Mouse (Mus musculus) embryonic facial prominence, embryonic 15.5 days (tissue): ENCODE results near the gene Klhl29. TPM values are rescaled to one million over a fixed set of nuclear protein-coding genes. Genes with fewer than 3 reads are reported as not detected.

Experiments
- ATAC-seq: fragments of 200-750 bp; cut with Nextera tagmentation; 2 replicates; pipeline ENCODE4 v1.8.0; 2017; ENCODE audit warnings: low read depth, moderate TSS enrichment; ENCODE audit not compliant: insufficient number of reproducible peaks, low FRiP score, low TSS enrichment
- H3K27ac ChIP-seq: fragments of 300-500 bp; sonication (generic); replicated peaks from 2 replicates; pipeline ENCODE4 v1.5.1; 2015; ENCODE audit warnings: mild to moderate bottlenecking, inconsistent platforms
- H3K27me3 ChIP-seq: fragments of 300-500 bp; sonication (generic); 2 replicates; pipeline ENCODE4 v1.6.1; 2015; ENCODE audit warnings: inconsistent platforms
- H3K36me3 ChIP-seq: fragments of 300-500 bp; sonication (generic); 2 replicates; pipeline ENCODE4 v1.6.1; 2015; ENCODE audit warnings: mild to moderate bottlenecking, inconsistent platforms
- H3K4me1 ChIP-seq: fragments of 300-500 bp; sonication (generic); 2 replicates; pipeline ENCODE4 v1.6.1; 2015; ENCODE audit warnings: inconsistent platforms
- H3K4me2 ChIP-seq: fragments of 300-500 bp; sonication (generic); replicated peaks from 2 replicates; pipeline ENCODE4 v1.6.1; 2015; ENCODE audit warnings: mild to moderate bottlenecking, inconsistent platforms
- H3K4me3 ChIP-seq: fragments of 300-500 bp; sonication (generic); replicated peaks from 2 replicates; pipeline ENCODE4 v1.5.1; 2015; ENCODE audit warnings: mild to moderate bottlenecking, inconsistent platforms
- H3K9ac ChIP-seq: fragments of 300-500 bp; sonication (generic); 2 replicates; pipeline ENCODE4 v1.6.1; 2015; ENCODE audit warnings: inconsistent platforms
- H3K9me3 ChIP-seq: fragments of 300-500 bp; sonication (generic); replicated peaks from 2 replicates; pipeline ENCODE4 v1.6.1; 2016; ENCODE audit warnings: inconsistent platforms
- WGBS: fragments of 180-500 bp; shearing (Covaris S2); methylation state at CpG from one replicate; pipeline ENCODE4 v1.1.7; 2015; 5-methylcytosine and 5-hydroxymethylcytosine counted together
- polyA plus RNA-seq: library from polyadenylated mRNA; unstranded; fragments of >200 nt; fragmentation: Nextera tagmentation; extraction: Ambion mirVana; gene quantifications from 2 replicates; pipeline ENCODE4 v1.2.1, GENCODE M21; 2015

Klhl29 gene
- polyA plus RNA-seq, 1 experiment from 2014 or later: 1.5 TPM

DNA sequence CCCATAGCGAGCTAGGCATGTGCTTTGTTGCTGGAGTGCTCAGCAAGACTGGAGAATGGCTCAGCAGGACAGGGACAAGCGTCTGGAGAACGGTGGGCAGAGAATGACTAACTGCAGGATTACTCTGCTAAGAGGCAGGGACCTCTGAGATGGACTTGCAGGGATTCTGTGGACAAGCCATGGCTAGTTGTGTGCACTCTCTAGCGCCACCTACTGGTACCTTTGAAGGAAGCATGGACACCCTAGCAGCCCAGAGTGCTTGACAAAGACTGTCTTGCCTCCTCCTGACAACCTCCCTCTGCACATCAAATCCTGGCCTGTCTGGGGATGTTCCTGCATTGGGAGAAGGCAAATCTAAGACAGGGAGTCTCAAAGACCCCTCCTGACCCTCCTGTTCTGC, 239.2 kb downstream of the Klhl29 start:
- H3K4me2 ChIP-seq: no peak overlapping the region
- no peak overlapping the region for H3K9ac ChIP-seq
- H3K4me3 ChIP-seq: no peak overlapping the region
- 40% methylated on average over 4 of the region's 4 CpGs for WGBS
- H3K27ac ChIP-seq: no peak overlapping the region
- H3K4me1 ChIP-seq: no peaks in the 10 kb centered on the region
- no peaks in the 10 kb centered on the region for H3K27me3 ChIP-seq
- 0 out of 2 replicates have a peak, but pooled peaks have one; percentile 41 for ATAC-seq
- H3K9me3 ChIP-seq: no peaks in the 10 kb centered on the region
- 0 out of 2 replicates have a peak, but pooled peaks cover 6% of the 10 kb centered on the region for H3K36me3 ChIP-seq

DNA sequence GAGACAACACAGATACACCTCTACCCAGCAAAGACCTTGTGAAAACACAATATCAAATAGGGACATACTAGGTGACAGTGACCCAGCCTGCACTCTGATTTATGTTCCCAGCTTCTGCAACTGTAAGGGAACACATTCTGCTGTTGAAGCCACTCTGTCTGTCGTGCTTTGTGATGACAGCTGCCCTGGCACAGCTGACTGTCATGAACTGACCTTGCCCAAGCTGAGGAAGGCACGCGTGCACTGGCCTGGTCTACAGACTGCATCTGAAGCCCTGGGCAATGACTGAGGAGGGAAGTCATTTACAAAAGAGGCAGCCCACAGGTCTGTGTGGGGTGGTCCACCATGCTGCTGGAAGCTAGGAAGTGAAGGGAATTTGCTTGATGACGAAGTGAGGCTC, 246.3 kb downstream of the Klhl29 start:
- H3K4me1 ChIP-seq: no peaks in the 10 kb centered on the region
- H3K27me3 ChIP-seq: no peaks in the 10 kb centered on the region
- no peaks in the 10 kb centered on the region for H3K36me3 ChIP-seq
- H3K4me2 ChIP-seq: no peak overlapping the region
- ATAC-seq: no peak
- H3K27ac ChIP-seq: no peak overlapping the region
- WGBS: 76% methylated on average over 4 of the region's 4 CpGs
- no peak overlapping the region for H3K4me3 ChIP-seq
- H3K9me3 ChIP-seq: no peaks in the 10 kb centered on the region
- no peak overlapping the region for H3K9ac ChIP-seq

DNA sequence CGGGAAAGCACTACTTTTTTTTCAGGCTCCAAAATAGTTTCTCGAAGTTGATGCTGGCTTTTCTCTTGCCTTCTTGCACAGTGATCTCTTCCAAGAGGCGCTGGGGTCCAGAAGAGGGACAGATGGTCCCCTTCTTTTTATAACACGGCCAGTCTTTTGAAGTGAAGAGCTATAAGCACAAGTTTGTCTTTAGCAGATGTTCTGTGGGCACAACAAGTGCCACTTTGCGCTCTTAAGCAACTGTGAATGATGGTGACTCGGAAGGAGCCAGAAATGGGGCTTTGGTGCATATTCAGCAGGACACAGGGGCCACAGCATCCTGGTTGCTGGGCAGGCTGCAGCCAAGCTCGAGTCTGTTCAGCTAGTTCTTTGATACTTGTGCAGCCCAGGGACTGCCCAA, 249.6 kb downstream of the Klhl29 start:
- Histone ChIP-seq H3K27me3 (no peaks in the 10 kb centered on the region), H3K9ac (no peak overlapping the region), H3K36me3 (no peaks in the 10 kb centered on the region), H3K4me2 (no peak overlapping the region), H3K9me3 (no peaks in the 10 kb centered on the region), H3K27ac (no peak overlapping the region), H3K4me3 (no peak overlapping the region), H3K4me1 (no peaks in the 10 kb centered on the region)
- 74% methylated on average over 7 of the region's 7 CpGs for WGBS
- no peak for ATAC-seq

DNA sequence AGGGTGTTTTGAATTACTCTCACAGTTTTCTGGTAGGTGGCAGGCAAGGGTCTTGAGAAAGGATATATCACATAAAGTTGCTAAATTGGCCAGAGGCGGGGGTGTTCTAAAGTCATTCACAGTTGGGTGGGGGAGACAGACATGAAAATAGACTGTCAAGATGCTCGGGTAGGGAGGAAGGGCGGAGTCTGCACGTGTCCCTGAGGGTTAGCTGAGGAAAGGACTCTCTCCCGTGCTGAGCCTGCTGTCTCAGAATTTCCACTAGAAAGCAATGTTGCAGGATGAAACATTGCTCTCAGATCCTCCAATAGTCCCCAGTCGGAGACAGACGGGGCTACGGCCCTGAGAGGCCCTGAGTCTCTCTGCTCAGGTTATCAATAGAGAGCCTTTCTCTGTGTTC, 252.5 kb downstream of the Klhl29 start:
- no peaks in the 10 kb centered on the region for H3K27me3 ChIP-seq
- H3K4me3 ChIP-seq: no peak overlapping the region
- no peak overlapping the region for H3K4me2 ChIP-seq
- ATAC-seq: no peak
- peaks cover 12% of the 10 kb centered on the region; the same call in 1 of the 2 replicates for H3K4me1 ChIP-seq
- 56% methylated on average over 8 of the region's 8 CpGs for WGBS
- H3K9ac ChIP-seq: no peak overlapping the region
- H3K9me3 ChIP-seq: no peaks in the 10 kb centered on the region
- no peaks in the 10 kb centered on the region for H3K36me3 ChIP-seq
- H3K27ac ChIP-seq: no peak overlapping the region

DNA sequence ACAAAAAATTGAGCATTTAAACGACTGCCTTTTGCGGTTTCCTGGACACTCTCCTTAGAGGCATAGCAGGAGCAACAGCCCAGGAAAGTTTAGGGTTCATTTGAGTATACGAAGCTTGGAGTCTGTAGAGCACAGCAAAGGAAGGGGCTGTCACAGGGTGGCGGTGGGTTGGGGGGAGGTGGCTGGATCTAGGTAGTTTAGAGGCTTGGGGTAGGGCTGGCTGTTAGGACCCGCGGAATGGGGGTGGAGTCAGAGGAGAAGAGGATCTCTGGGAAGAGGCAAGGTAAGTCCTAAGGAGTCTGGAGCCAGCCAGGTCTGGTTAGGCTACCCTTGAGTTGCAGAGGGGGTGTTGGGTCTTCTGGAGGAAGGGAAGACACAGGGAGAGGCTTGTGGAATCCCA, 255.2 kb downstream of the Klhl29 start:
- Histone ChIP-seq H3K36me3 (no peaks in the 10 kb centered on the region), H3K4me2 (peak overlapping the region; percentile 39), H3K9ac (no peak overlapping the region), H3K27me3 (no peaks in the 10 kb centered on the region), H3K9me3 (no peaks in the 10 kb centered on the region), H3K27ac (no peak overlapping the region), H3K4me1 (peaks cover 12% of the 10 kb centered on the region; the same call in 1 of the 2 replicates), H3K4me3 (peak overlapping the region; percentile 25)
- 50% methylated on average over 6 of the region's 6 CpGs for WGBS
- no peak for ATAC-seq

DNA sequence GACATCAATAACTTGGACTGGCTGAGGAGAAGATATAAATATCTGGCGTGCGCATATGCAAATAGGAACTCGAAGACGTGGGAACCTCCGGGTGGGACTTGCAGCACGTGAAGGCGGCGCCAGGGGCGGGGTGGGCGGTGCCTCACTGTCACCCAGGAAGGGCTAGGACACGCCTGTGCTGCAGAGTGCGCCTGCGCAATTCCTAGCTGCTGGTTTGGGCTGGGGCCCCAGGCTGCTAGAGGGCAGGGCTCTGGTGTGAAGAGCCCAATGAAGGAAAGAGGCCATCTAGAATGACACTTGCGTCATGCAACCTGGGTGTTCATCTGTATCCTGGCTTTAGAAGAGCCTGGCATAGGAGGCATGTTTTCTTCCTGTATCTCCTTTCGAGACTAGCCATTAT, 255.8 kb downstream of the Klhl29 start:
- peak; percentile 87 for ATAC-seq
- 19% methylated on average over 15 of the region's 15 CpGs for WGBS
- peaks cover 12% of the 10 kb centered on the region; the same call in 1 of the 2 replicates for H3K4me1 ChIP-seq
- no peaks in the 10 kb centered on the region for H3K36me3 ChIP-seq
- H3K4me2 ChIP-seq: peak overlapping the region; percentile 39
- no peak overlapping the region for H3K27ac ChIP-seq
- peak overlapping the region; percentile 25 for H3K4me3 ChIP-seq
- no peak overlapping the region for H3K9ac ChIP-seq
- H3K9me3 ChIP-seq: no peaks in the 10 kb centered on the region
- no peaks in the 10 kb centered on the region for H3K27me3 ChIP-seq

DNA sequence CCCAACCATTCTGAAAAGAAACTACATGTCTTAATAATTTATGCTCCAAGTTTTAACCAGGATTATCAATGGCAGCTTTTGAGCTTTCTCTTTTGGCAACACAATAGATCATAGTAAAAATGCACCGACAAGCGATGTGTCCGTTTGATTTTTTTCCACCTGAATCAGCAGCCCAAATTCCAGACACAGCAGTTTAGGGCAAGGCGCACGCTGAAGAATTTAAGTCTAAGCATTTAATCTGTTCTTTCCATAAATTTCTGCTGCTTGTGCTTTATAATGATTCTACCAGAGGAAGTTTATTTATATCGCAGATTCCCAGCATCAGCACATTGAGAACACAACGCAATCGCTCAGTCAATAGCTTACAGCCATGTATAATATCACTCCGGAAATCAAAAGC, 256.2 kb downstream of the Klhl29 start:
- H3K4me3 ChIP-seq: peak overlapping the region; percentile 25
- 45% methylated on average over 9 of the region's 9 CpGs for WGBS

DNA sequence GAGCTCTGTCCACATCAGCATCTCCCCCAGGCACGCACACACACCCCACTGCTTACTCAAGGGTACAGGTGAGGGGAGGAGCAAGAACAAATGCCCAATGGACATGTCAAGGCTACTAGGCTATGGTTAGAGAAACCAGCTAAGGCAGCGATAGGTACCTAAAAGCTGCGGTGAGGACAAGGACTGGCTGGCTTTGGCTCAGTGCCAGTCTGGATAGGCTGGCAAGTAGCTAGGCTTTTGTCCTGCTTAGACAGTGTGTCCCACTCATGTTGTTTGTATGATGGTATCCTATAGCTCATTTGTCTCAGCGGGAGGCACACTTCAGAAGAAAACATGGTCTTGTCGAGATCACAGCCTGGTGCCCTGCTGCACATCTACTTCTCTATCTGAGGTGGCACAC, 258.9 kb downstream of the Klhl29 start:
- Histone ChIP-seq H3K9me3 (no peaks in the 10 kb centered on the region), H3K36me3 (no peaks in the 10 kb centered on the region), H3K4me2 (no peak overlapping the region), H3K4me1 (peaks cover 12% of the 10 kb centered on the region; the same call in 1 of the 2 replicates), H3K27ac (no peak overlapping the region), H3K27me3 (no peaks in the 10 kb centered on the region), H3K4me3 (no peak overlapping the region), H3K9ac (no peak overlapping the region)
- WGBS: 82% methylated on average over 5 of the region's 5 CpGs
- no peak for ATAC-seq

More for the DNA sequence above, 256.2 kb downstream of the Klhl29 start:
- Histone ChIP-seq H3K9me3 (no peaks in the 10 kb centered on the region), H3K36me3 (no peaks in the 10 kb centered on the region), H3K4me2 (peak overlapping the region; percentile 39), H3K4me1 (peaks cover 12% of the 10 kb centered on the region; the same call in 1 of the 2 replicates), H3K27ac (no peak overlapping the region), H3K9ac (no peak overlapping the region), H3K27me3 (no peaks in the 10 kb centered on the region)
- ATAC-seq: no peak

DNA sequence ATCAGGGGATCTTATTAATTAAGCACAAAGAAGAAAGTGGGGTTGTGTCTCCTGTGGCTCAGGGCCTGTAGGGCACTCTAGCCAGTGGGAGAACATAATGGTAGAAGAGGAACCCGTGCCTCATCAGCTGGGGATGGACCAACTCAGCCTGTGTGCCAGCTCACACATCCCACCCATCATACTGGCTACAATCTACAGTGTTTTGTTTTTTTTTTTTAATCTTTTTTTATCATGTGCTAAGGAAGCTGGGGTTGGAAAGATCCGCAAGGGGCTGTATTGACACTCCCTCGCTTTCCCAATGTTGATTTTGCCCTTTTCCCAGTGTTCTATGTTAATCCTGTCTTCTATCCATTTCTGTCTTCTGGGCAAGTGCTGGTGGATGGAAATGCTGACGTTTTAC, 260.9 kb downstream of the Klhl29 start:
- H3K36me3 ChIP-seq: no peaks in the 10 kb centered on the region
- no peak overlapping the region for H3K4me3 ChIP-seq
- no peak overlapping the region for H3K9ac ChIP-seq
- no peak for ATAC-seq
- H3K27ac ChIP-seq: no peak overlapping the region
- H3K4me1 ChIP-seq: peaks cover 4% of the 10 kb centered on the region; the same call in 1 of the 2 replicates
- H3K9me3 ChIP-seq: no peaks in the 10 kb centered on the region
- H3K4me2 ChIP-seq: no peak overlapping the region
- H3K27me3 ChIP-seq: no peaks in the 10 kb centered on the region
- 82% methylated on average over 4 of the region's 4 CpGs for WGBS

DNA sequence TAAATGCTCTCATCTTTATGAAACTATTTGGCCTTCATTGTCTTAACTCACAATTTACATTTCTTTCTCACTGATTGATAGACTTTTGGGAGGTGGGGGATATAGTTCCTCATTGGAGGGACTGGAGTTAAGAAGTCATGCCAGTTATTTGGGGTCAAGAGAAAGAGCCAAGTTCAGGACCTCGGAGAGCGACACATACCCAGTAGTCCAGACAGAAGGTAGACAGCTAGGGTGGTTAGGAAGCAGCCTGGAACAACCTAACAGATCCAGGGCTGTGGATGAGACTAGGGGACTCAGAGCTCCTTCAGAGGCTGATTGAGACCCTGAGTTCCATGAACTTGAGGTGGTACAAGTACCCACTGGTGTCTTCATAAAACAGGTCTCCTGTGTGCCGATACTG, 264.1 kb downstream of the Klhl29 start:
- no peak overlapping the region for H3K27ac ChIP-seq
- no peak overlapping the region for H3K9ac ChIP-seq
- H3K4me1 ChIP-seq: no peaks in the 10 kb centered on the region
- H3K36me3 ChIP-seq: no peaks in the 10 kb centered on the region
- 62% methylated on average over 3 of the region's 3 CpGs for WGBS
- H3K27me3 ChIP-seq: no peaks in the 10 kb centered on the region
- H3K4me3 ChIP-seq: no peak overlapping the region
- H3K4me2 ChIP-seq: no peak overlapping the region
- no peaks in the 10 kb centered on the region for H3K9me3 ChIP-seq
- no peak for ATAC-seq

DNA sequence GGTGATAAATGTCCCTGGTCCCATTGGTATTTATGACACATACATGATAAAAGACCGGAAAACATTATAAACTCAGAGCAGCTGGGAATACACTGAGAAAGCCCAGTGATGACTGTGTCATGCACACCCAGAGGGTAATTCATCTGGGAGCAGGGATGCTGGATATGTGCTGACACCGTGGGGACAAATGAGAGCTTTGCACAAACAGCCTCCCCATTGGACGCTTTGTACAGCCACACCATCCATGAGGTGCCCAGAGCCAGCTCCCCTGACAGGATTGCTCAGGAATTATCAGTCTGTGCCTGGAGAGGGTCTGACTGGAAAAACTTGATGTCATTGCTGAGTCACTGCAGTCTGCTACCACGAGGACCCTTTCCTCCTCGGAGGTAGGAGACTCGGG, 266.9 kb downstream of the Klhl29 start:
- no peaks in the 10 kb centered on the region for H3K36me3 ChIP-seq
- WGBS: 57% methylated on average over 6 of the region's 6 CpGs
- no peak overlapping the region for H3K9ac ChIP-seq
- no peak overlapping the region for H3K4me3 ChIP-seq
- H3K27ac ChIP-seq: no peak overlapping the region
- H3K4me2 ChIP-seq: no peak overlapping the region
- ATAC-seq: no peak
- no peaks in the 10 kb centered on the region for H3K4me1 ChIP-seq
- no peaks in the 10 kb centered on the region for H3K9me3 ChIP-seq
- H3K27me3 ChIP-seq: no peaks in the 10 kb centered on the region

DNA sequence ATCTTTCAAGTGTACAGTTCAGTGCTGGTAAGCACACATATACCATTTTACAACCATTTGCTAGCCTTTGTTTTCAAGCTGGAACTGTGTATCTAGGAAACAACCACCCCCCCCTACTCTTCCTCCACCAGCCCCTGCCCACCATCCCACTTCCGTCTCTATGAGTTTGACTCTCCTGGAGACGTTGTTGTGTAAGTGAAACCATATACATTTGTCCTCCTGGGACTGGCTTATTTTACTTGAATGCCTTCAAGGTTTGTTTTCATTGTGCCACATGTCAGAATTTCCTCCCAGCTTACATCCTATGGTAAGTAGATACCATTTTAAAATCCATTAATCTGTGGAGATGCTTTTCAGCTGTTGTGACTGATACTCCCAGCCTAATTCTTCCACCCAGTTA, 267.7 kb downstream of the Klhl29 start:
- no peak for ATAC-seq
- WGBS: 22% methylated on average over 2 of the region's 2 CpGs
- Histone ChIP-seq H3K4me1 (no peaks in the 10 kb centered on the region), H3K4me3 (no peak overlapping the region), H3K9ac (no peak overlapping the region), H3K9me3 (no peaks in the 10 kb centered on the region), H3K36me3 (no peaks in the 10 kb centered on the region), H3K27ac (no peak overlapping the region), H3K27me3 (no peaks in the 10 kb centered on the region), H3K4me2 (no peak overlapping the region)
